Mouse (Mus musculus): ENCODE measurements around the gene Pcsk5. TPM values are rescaled to one million over a fixed set of nuclear protein-coding genes. Genes with fewer than 3 reads are reported as not detected.

Pcsk5 gene
- polyA plus RNA-seq, 1 experiment from 2014 or later = 7.2 TPM

DNA sequence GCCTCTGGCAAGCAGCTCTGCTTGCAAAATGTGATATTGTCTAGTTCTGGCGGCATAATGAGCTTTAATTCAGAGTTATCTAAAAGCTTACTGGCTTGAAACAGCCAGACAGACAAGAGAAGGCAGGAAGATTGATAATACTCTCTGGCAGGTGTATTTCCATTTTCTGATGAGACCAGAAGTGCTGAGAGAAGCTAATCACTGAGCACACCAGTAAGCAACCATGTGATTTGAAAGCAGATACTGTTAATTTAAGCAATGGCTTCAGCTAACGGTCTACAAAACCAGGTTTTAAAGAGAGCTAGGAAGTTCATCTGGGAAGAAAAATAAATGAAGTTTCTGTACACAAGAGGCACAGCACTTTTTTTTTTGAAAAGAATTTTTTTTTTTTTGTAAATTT lies 237.1 kb downstream of the Pcsk5 start:
- WGBS = 53% methylated on average over 2 of the region's 2 CpGs
- Histone ChIP-seq H3K4me2 (no peak overlapping the region), H3K36me3 (no peaks in the 10 kb centered on the region), H3K4me1 (replicated peaks) (peaks cover 5% of the 10 kb centered on the region), H3K27ac (no peak overlapping the region), H3K9ac (no peak overlapping the region), H3K27me3 (no peaks in the 10 kb centered on the region), H3K4me3 (no peak overlapping the region), H3K9me3 (no peaks in the 10 kb centered on the region)
- 0 out of 2 replicates have a peak, but pooled peaks have one; percentile 32 for ATAC-seq (ENCODE audit: low FRiP score)

GRCm38 (mm10) chr19:17592790-17593189 lies 244.6 kb downstream of the Pcsk5 start:
- H3K4me3 ChIP-seq = no peak overlapping the region
- 30% methylated on average over 1 of the region's 1 CpGs for WGBS
- no peaks in the 10 kb centered on the region for H3K27me3 ChIP-seq

DNA sequence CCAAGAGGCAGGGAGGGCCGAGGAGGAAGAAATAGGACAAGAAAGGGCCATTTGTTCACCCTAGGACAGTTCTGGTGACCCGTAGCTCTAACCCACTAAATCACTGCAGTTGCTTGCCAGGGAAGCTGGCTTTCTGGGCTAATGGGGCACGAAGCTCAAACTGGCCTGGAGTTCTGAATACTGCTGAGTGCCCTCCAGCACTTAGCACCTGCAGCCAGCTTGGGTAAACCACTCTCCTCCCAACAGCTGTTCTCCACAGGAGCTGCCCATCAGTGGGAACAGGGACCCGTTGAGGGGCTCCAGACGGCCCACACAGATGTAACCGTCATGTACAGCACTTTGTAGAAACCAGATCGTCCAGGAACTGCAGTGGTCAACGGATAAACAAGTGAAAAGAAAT lies 246.1 kb downstream of the Pcsk5 start:
- peaks cover 12% of the 10 kb centered on the region for H3K4me1 ChIP-seq (replicated peaks)
- no peaks in the 10 kb centered on the region for H3K27me3 ChIP-seq
- H3K27ac ChIP-seq = no peak overlapping the region
- H3K4me2 ChIP-seq = no peak overlapping the region
- peak; percentile 65 for ATAC-seq (ENCODE audit: low FRiP score)
- H3K9ac ChIP-seq = no peak overlapping the region
- H3K4me3 ChIP-seq = no peak overlapping the region
- 48% methylated on average over 8 of the region's 8 CpGs for WGBS
- H3K36me3 ChIP-seq = no peaks in the 10 kb centered on the region
- no peaks in the 10 kb centered on the region for H3K9me3 ChIP-seq

More at GRCm38 (mm10) chr19:17592790-17593189, 244.6 kb downstream of the Pcsk5 start:
- Histone ChIP-seq H3K9me3 (no peaks in the 10 kb centered on the region), H3K4me1 (replicated peaks) (peaks cover 12% of the 10 kb centered on the region), H3K27ac (no peak overlapping the region), H3K9ac (no peak overlapping the region), H3K4me2 (no peak overlapping the region), H3K36me3 (no peaks in the 10 kb centered on the region)
- no peak for ATAC-seq (ENCODE audit: low FRiP score)

GRCm38 (mm10) chr19:17590314-17590713 lies 247.1 kb downstream of the Pcsk5 start:
- Histone ChIP-seq H3K36me3 (no peaks in the 10 kb centered on the region), H3K4me2 (no peak overlapping the region), H3K27ac (no peak overlapping the region), H3K4me1 (replicated peaks) (peaks cover 12% of the 10 kb centered on the region), H3K27me3 (no peaks in the 10 kb centered on the region), H3K4me3 (no peak overlapping the region), H3K9ac (no peak overlapping the region), H3K9me3 (no peaks in the 10 kb centered on the region)
- no peak for ATAC-seq (ENCODE audit: low FRiP score)
- WGBS = 74% methylated on average over 1 of the region's 1 CpGs

DNA sequence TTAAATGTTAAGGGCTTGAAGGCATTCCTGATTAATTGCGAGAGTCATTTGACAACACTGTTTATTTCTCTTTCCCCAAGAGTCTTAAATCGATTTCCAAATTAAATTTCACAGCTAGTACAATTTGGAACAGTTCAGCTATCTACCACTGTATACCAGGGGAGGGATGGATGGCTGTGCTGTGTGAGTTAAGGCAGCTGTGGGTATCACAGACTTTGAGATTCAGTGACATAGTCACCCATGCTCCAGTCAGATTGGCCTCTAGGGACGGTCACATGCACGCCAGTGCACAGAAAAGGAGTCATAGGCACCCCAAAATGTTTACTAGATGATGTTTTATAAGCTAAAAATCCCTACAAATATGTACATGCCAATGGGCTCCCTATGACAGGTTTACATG lies 260.0 kb downstream of the Pcsk5 start:
- no peaks in the 10 kb centered on the region for H3K9me3 ChIP-seq
- no peak overlapping the region for H3K4me3 ChIP-seq
- H3K9ac ChIP-seq = no peak overlapping the region
- H3K4me2 ChIP-seq = no peak overlapping the region
- no peak overlapping the region for H3K27ac ChIP-seq
- H3K4me1 ChIP-seq (replicated peaks) = no peaks in the 10 kb centered on the region
- peaks cover 3% of the 10 kb centered on the region; the same call in 1 of the 2 replicates for H3K36me3 ChIP-seq
- no peak for ATAC-seq (ENCODE audit: low FRiP score)
- H3K27me3 ChIP-seq = no peaks in the 10 kb centered on the region
- WGBS = 87% methylated on average over 4 of the region's 4 CpGs

DNA sequence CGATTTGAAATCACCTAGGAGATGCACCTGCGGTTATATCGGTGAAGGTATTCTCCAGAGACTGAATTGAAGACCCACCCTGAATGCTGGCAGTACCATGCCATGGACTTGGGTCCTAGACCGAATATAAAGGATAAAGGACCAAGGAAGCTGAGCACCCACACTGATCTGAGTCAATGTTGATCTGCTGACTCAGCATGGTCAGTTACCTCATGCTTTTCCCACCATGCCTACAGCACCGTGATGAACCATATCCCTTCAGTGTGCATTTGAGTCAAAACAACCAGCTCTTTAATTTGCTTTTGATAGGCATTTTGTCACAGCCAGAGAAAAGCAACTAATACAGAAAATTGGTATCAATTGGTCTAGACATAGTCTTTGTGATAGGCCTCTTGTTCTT lies 262.9 kb downstream of the Pcsk5 start:
- 95% methylated on average over 5 of the region's 5 CpGs for WGBS
- ATAC-seq (ENCODE audit: low FRiP score) = no peak
- Histone ChIP-seq H3K4me1 (replicated peaks) (no peaks in the 10 kb centered on the region), H3K36me3 (peaks cover 3% of the 10 kb centered on the region; the same call in 1 of the 2 replicates), H3K4me3 (no peak overlapping the region), H3K9ac (no peak overlapping the region), H3K27me3 (no peaks in the 10 kb centered on the region), H3K27ac (no peak overlapping the region), H3K4me2 (no peak overlapping the region), H3K9me3 (no peaks in the 10 kb centered on the region)

DNA sequence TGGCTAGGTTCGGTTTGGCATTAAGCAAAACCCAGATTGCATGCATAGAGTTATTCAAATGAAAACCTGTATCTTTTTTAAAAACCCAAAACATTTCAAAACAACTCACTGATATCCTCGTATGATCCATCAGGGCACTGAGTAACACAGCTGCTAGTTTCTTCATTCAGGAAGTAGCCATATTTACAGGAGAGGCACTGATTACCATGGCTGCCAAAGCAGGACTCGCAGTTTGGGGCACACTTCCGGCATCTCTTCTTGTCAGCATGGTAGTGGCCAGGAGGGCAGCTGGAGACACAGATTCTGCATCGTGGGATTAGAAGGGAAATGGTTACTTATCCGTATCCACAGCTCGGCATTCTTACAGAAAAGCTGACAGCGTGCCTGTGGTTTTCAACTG lies 265.1 kb downstream of the Pcsk5 start:
- WGBS = 96% methylated on average over 8 of the region's 8 CpGs

GRCm38 (mm10) chr19:17570936-17571335 lies 266.5 kb downstream of the Pcsk5 start:
- Histone ChIP-seq H3K9ac (no peak overlapping the region), H3K4me3 (no peak overlapping the region), H3K27ac (no peak overlapping the region), H3K27me3 (no peaks in the 10 kb centered on the region), H3K9me3 (no peaks in the 10 kb centered on the region), H3K36me3 (peaks cover 3% of the 10 kb centered on the region; the same call in 1 of the 2 replicates), H3K4me1 (replicated peaks) (no peaks in the 10 kb centered on the region), H3K4me2 (no peak overlapping the region)
- ATAC-seq (ENCODE audit: low FRiP score) = no peak
- WGBS = 89% methylated on average over 2 of the region's 2 CpGs

More for the DNA sequence above, 265.1 kb downstream of the Pcsk5 start:
- no peak for ATAC-seq (ENCODE audit: low FRiP score)
- no peak overlapping the region for H3K27ac ChIP-seq
- H3K4me1 ChIP-seq (replicated peaks) = no peaks in the 10 kb centered on the region
- peaks cover 3% of the 10 kb centered on the region; the same call in 1 of the 2 replicates for H3K36me3 ChIP-seq
- H3K27me3 ChIP-seq = no peaks in the 10 kb centered on the region
- no peak overlapping the region for H3K9ac ChIP-seq
- H3K4me3 ChIP-seq = no peak overlapping the region
- H3K9me3 ChIP-seq = no peaks in the 10 kb centered on the region
- H3K4me2 ChIP-seq = no peak overlapping the region

- no peak for ATAC-seq (ENCODE audit: low FRiP score)
- no peaks in the 10 kb centered on the region for H3K27me3 ChIP-seq
- no peaks in the 10 kb centered on the region for H3K4me1 ChIP-seq (replicated peaks)
- H3K36me3 ChIP-seq = no peaks in the 10 kb centered on the region
- no peak overlapping the region for H3K4me2 ChIP-seq
- no peak overlapping the region for H3K4me3 ChIP-seq
- H3K27ac ChIP-seq = no peak overlapping the region
- no peaks in the 10 kb centered on the region for H3K9me3 ChIP-seq
- H3K9ac ChIP-seq = no peak overlapping the region
- 68% methylated on average over 3 of the region's 3 CpGs for WGBS
Measured at GRCm38 (mm10) chr19:17567264-17567663, 270.2 kb downstream of the Pcsk5 start.

DNA sequence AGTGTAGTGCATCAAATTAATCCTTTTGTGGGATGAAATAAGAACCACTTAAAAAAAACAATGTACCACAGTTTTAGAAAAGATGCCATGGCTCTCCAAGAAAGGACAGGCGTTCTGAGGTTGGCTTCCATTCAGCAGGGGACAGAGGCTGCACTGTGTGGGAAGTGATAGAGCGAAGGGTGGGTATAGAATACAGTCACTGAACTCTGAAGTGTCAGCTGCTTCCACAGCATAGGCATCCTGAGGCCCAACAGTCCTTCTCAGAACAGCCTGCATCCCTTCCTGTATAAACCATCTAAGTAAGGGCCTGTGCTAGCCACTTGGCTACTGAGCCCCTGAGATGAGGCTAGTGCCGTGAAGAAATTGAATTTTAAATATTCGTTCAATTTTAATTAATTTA lies 271.3 kb downstream of the Pcsk5 start:
- Histone ChIP-seq H3K4me3 (no peak overlapping the region), H3K27me3 (no peaks in the 10 kb centered on the region), H3K4me2 (no peak overlapping the region), H3K27ac (no peak overlapping the region), H3K4me1 (replicated peaks) (no peaks in the 10 kb centered on the region), H3K9ac (no peak overlapping the region), H3K36me3 (no peaks in the 10 kb centered on the region), H3K9me3 (no peaks in the 10 kb centered on the region)
- WGBS = 78% methylated on average over 4 of the region's 4 CpGs
- ATAC-seq (ENCODE audit: low FRiP score) = 0 out of 2 replicates have a peak, but pooled peaks have one; percentile 21

GRCm38 (mm10) chr19:17558764-17559163 lies 278.7 kb downstream of the Pcsk5 start:
- Histone ChIP-seq H3K36me3 (no peaks in the 10 kb centered on the region), H3K4me1 (replicated peaks) (no peaks in the 10 kb centered on the region; the same call in 1 of the 2 replicates), H3K4me3 (no peak overlapping the region), H3K27me3 (no peaks in the 10 kb centered on the region), H3K9me3 (no peaks in the 10 kb centered on the region), H3K4me2 (no peak overlapping the region), H3K9ac (no peak overlapping the region), H3K27ac (no peak overlapping the region)
- WGBS = 59% methylated on average over 2 of the region's 2 CpGs
- ATAC-seq (ENCODE audit: low FRiP score) = no peak

GRCm38 (mm10) chr19:17555159-17555558 lies 282.3 kb downstream of the Pcsk5 start:
- no peaks in the 10 kb centered on the region for H3K27me3 ChIP-seq
- H3K4me2 ChIP-seq = no peak overlapping the region
- H3K9ac ChIP-seq = no peak overlapping the region
- H3K9me3 ChIP-seq = no peaks in the 10 kb centered on the region
- H3K27ac ChIP-seq = no peak overlapping the region
- no peaks in the 10 kb centered on the region for H3K36me3 ChIP-seq
- no peak overlapping the region for H3K4me3 ChIP-seq
- H3K4me1 ChIP-seq (replicated peaks) = no peaks in the 10 kb centered on the region; the same call in 1 of the 2 replicates
- WGBS = 96% methylated on average over 7 of the region's 7 CpGs
- no peak for ATAC-seq (ENCODE audit: low FRiP score)

DNA sequence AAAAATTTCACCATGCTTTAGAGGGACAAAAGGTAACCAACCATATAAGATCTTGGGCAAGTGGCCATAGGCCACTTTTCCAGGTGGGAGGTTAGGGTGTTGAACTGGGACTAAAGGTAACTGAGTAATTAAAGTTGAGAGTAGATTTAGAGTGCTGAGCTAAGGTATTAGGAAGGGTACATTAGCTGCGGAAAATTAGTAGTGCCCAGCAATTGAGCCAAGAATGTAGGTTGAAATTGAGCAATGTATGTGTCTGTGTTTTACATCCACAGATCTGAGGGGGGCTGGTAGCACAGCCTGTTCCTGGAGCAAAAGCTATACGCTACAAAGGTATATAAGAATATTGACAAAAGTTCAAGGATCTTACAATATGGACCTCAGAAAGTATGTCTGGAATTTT lies 282.9 kb downstream of the Pcsk5 start:
- Histone ChIP-seq H3K27me3 (no peaks in the 10 kb centered on the region), H3K4me2 (no peak overlapping the region), H3K9ac (no peak overlapping the region), H3K36me3 (no peaks in the 10 kb centered on the region), H3K9me3 (no peaks in the 10 kb centered on the region), H3K4me3 (no peak overlapping the region), H3K27ac (no peak overlapping the region), H3K4me1 (replicated peaks) (no peaks in the 10 kb centered on the region; the same call in 1 of the 2 replicates)
- 88% methylated on average over 2 of the region's 2 CpGs for WGBS
- ATAC-seq (ENCODE audit: low FRiP score) = no peak

All from hindbrain, embryonic 13.5 days (tissue).